Comparison of ENCODE assay signal across 17 mouse cellular contexts in the genomic region with DNA sequence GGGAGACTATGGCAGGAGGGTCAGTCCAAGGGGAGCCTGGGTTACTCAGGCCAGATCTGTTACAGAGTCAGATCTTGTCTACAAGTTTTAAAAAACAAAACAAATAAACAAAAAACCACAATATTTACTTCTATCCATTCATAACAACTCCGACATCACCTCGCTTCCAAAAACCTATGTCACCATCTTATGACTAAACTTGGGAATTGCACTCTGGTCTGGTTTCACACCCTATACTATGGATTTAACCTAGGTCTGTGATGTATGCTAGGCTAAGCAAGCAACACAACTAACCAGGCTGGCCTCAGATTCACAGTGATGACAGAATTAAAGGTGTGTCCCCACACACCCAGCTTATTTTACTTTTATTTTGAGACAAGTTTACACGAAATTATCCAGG. TPM values are rescaled to one million over a fixed set of nuclear protein-coding genes. Genes with fewer than 3 reads are reported as not detected.
A peak's percentile ranks its signal among the peaks of the same experiment; 100 is the strongest.
DNase-seq lines count a peak whose midpoint lies in the region; ATAC-seq and TF ChIP-seq lines count a peak whose summit lies in the region.
"Had no signal": no experiment of that assay in that cellular context is flagged by ENCODE, and none has a peak within 500 bp of the region (broad histone marks: within the 10 kb centered on the region; RNA-seq: fewer than 3 reads in every experiment).

No protein-coding gene starts in this region.

- H3K9me3 ChIP-seq in kidney, embryonic 15.5 days (replicated peaks) = no peaks in the 10 kb centered on the region
- H3K9me3 ChIP-seq in hindbrain, embryonic 13.5 days = no peaks in the 10 kb centered on the region

- ATAC-seq in kidney, embryonic 15.5 days (replicated peaks; ENCODE audit: low FRiP score) = no peak
- ATAC-seq in hindbrain, embryonic 13.5 days (ENCODE audit: low FRiP score) = no peak

- H3K4me3 ChIP-seq in kidney, embryonic 15.5 days (replicated peaks) = no peak overlapping the region
- H3K4me3 ChIP-seq in hindbrain, embryonic 13.5 days = no peak overlapping the region

- peaks cover 34% of the 10 kb centered on the region for H3K4me1 ChIP-seq in kidney, embryonic 15.5 days
- peaks cover 7% of the 10 kb centered on the region for H3K4me1 ChIP-seq in hindbrain, embryonic 13.5 days (replicated peaks)

- no peak overlapping the region; the same call in 1 of the 2 replicates for H3K4me2 ChIP-seq in kidney, embryonic 15.5 days
- no peak overlapping the region for H3K4me2 ChIP-seq in hindbrain, embryonic 13.5 days

- intact Hi-C loops in left cerebral cortex, postnatal 36 days (cut with DNase I) = loop anchor here (1.0 kb wide), 1 partner anchor 85 kb away; no protein-coding TSS in a partner anchor

- H3K36me3 ChIP-seq in kidney, embryonic 15.5 days = peaks cover 23% of the 10 kb centered on the region
- H3K36me3 ChIP-seq in hindbrain, embryonic 13.5 days = peaks cover 28% of the 10 kb centered on the region

- no peak; the same call in 1 of the 2 replicates for TF ChIP-seq CTCF in brain, embryonic 14.5 days (IDR thresholded peaks at IDR 0.05; ENCODE audit: borderline replicate concordance, extremely low read depth, insufficient read depth, insufficient read length)

- no peak for TF ChIP-seq POLR2A in brain, embryonic 14.5 days (IDR thresholded peaks at IDR 0.05; ENCODE audit: borderline replicate concordance, extremely low read depth, insufficient read depth, insufficient read length, poor library complexity, severe bottlenecking)

- H3K27ac ChIP-seq in kidney, embryonic 15.5 days = peak overlapping the region; percentile 41
- H3K27ac ChIP-seq in hindbrain, embryonic 13.5 days = no peak overlapping the region

- no peak overlapping the region; the same call in 1 of the 2 replicates for H3K9ac ChIP-seq in kidney, embryonic 15.5 days
- H3K9ac ChIP-seq in hindbrain, embryonic 13.5 days = 0 out of 2 replicates have a peak overlapping the region, but pooled peaks have one; percentile 65
- H3K9ac ChIP-seq: liver, embryonic 14.5 days had no signal

- no peaks in the 10 kb centered on the region for H3K27me3 ChIP-seq in kidney, embryonic 15.5 days
- no peaks in the 10 kb centered on the region for H3K27me3 ChIP-seq in hindbrain, embryonic 13.5 days

- DNase-seq in kidney, adult 8-10 months = no peak
- DNase-seq in 3T3-L1 (ENCODE audit: low read depth, low spot score) = peak; percentile 55
- peak; percentile 48 for DNase-seq in brain, embryonic 14.5 days (ENCODE audit: low read depth)
- no peak for DNase-seq in testis, postnatal 10 days (ENCODE audit: low spot score)
- no peak for DNase-seq in embryo, embryonic 10 days (ENCODE audit: low spot score)
- no peak for DNase-seq in left cerebral cortex, postnatal 36 days (ENCODE audit: low spot score in 2 of 2)
- DNase-seq: gastrocnemius, postnatal 10 days had no signal

- WGBS in kidney, embryonic 15.5 days = 73% methylated on average over 3 of the region's 3 CpGs
- WGBS in hindbrain, embryonic 13.5 days = 72% methylated on average over 3 of the region's 3 CpGs

RNA-seq across cellular contexts. Expression of gene Ly6g5c, which starts 1.6 kb away (rescaled TPM):
- not detected in 2 replicates for polyA plus RNA-seq in kidney, embryonic 15.5 days (2015; fragmentation: Nextera tagmentation; extraction: Ambion mirVana)
- not detected in 2 replicates for polyA plus RNA-seq in brain, embryonic 14.5 days (2012; rRNA removed)
- polyA plus RNA-seq in hindbrain, embryonic 13.5 days (2015; fragmentation: Nextera tagmentation; extraction: Ambion mirVana) = 0.36 TPM in 1 of 2 replicates, not detected in the other
- total RNA-seq in left cerebral cortex, postnatal 36 days (2021) = not detected
- total RNA-seq: adrenal gland, postnatal 4 days; gastrocnemius, postnatal 10 days; heart, postnatal 10 days; left cerebral cortex, adult 8-10 months; megakaryocyte-erythroid progenitor cell, adult 5-6 weeks had no signal
- polyA plus RNA-seq: kidney, embryonic 14.5 days; liver, embryonic 14.5 days; spleen, adult 2 months; thymus, postnatal 0 days had no signal

RNA-seq across cellular contexts. Expression of gene Ly6g5b, which starts 8.7 kb away (rescaled TPM):
- polyA plus RNA-seq in kidney, embryonic 15.5 days (2015; fragmentation: Nextera tagmentation; extraction: Ambion mirVana) = 0.99 and 1.9 TPM in 2 replicates
- 3.1 and 3.4 TPM in 2 replicates for polyA plus RNA-seq in brain, embryonic 14.5 days (2012; rRNA removed)
- 1.1 and 1.9 TPM in 2 replicates for polyA plus RNA-seq in hindbrain, embryonic 13.5 days (2015; fragmentation: Nextera tagmentation; extraction: Ambion mirVana)
- total RNA-seq in left cerebral cortex, postnatal 36 days (2021) = under 1 TPM in 1 of 2 experiments, not detected in 1; 0.45 TPM

RNA-seq across cellular contexts. Expression of gene Gpank1, which starts 14.7 kb away (rescaled TPM):
- polyA plus RNA-seq in kidney, embryonic 15.5 days (2015; fragmentation: Nextera tagmentation; extraction: Ambion mirVana) = 19.0 and 20.3 TPM in 2 replicates
- 21.4 and 25.3 TPM in 2 replicates for polyA plus RNA-seq in brain, embryonic 14.5 days (2012; rRNA removed)
- 21.6 and 24.4 TPM in 2 replicates for polyA plus RNA-seq in hindbrain, embryonic 13.5 days (2015; fragmentation: Nextera tagmentation; extraction: Ambion mirVana)
- 10 to 100 TPM; 15.5 to 19.0 TPM for total RNA-seq in left cerebral cortex, postnatal 36 days (2021)

RNA-seq across cellular contexts. Expression of gene Csnk2b, which starts 15.3 kb away (rescaled TPM):
- polyA plus RNA-seq in kidney, embryonic 15.5 days (2015; fragmentation: Nextera tagmentation; extraction: Ambion mirVana) = 281 and 284 TPM in 2 replicates
- 243 and 257 TPM in 2 replicates for polyA plus RNA-seq in brain, embryonic 14.5 days (2012; rRNA removed)
- 317 and 322 TPM in 2 replicates for polyA plus RNA-seq in hindbrain, embryonic 13.5 days (2015; fragmentation: Nextera tagmentation; extraction: Ambion mirVana)
- 100 to 1,000 TPM; 174 to 177 TPM for total RNA-seq in left cerebral cortex, postnatal 36 days (2021)

RNA-seq across cellular contexts. Expression of gene Abhd16a, which starts 17.5 kb away (rescaled TPM):
- polyA plus RNA-seq in kidney, embryonic 15.5 days (2015; fragmentation: Nextera tagmentation; extraction: Ambion mirVana) = 94.7 and 103 TPM in 2 replicates
- 91.0 and 135 TPM in 2 replicates for polyA plus RNA-seq in brain, embryonic 14.5 days (2012; rRNA removed)
- 86.9 and 93.8 TPM in 2 replicates for polyA plus RNA-seq in hindbrain, embryonic 13.5 days (2015; fragmentation: Nextera tagmentation; extraction: Ambion mirVana)
- 100 to 1,000 TPM; 115 to 117 TPM for total RNA-seq in left cerebral cortex, postnatal 36 days (2021)

Comparison
In these comparisons a context has a peak if more than half of its experiments do, and no peak if none do; other contexts are left out.
1. DNase-seq: peak in 3T3-L1 (single experiment) and brain, embryonic 14.5 days (single experiment); none in kidney, adult 8-10 months (0 of 2), testis, postnatal 10 days (single experiment), embryo, embryonic 10 days (single experiment) and left cerebral cortex, postnatal 36 days (0 of 2).